ENCODE assay signal across 11 mouse cellular contexts in genomic region chr7:109525740-109526663, GRCm38 (mm10). TPM values are rescaled to one million over a fixed set of nuclear protein-coding genes. Genes with fewer than 3 reads are reported as not detected.
DNase-seq lines count a peak whose midpoint lies in the region; ATAC-seq and TF ChIP-seq lines count a peak whose summit lies in the region.
"Had no signal": no experiment of that assay in that cellular context is flagged by ENCODE, and none has a peak within 500 bp of the region (broad histone marks: within the 10 kb centered on the region; RNA-seq: fewer than 3 reads in every experiment).

No protein-coding gene starts in this region.

- no peak for ATAC-seq in limb, embryonic 12.5 days (ENCODE audit: insufficient number of reproducible peaks, insufficient read depth, low FRiP score, low TSS enrichment, low read depth)
- peak; percentile 16; the same call in 1 of the 2 replicates for ATAC-seq in intestine, embryonic 16.5 days
- ATAC-seq in liver, embryonic 13.5 days (ENCODE audit: low read depth): no peak
- ATAC-seq: Patski had no signal

- H3K4me1 ChIP-seq in cerebellum, adult 2 months (ENCODE audit: control insufficient read depth, insufficient read depth, low read length): peaks cover 10% of the 10 kb centered on the region; the same call in 1 of the 2 replicates
- H3K4me1 ChIP-seq in limb, embryonic 12.5 days (replicated peaks): peaks cover 4% of the 10 kb centered on the region
- peaks cover 3% of the 10 kb centered on the region for H3K4me1 ChIP-seq in limb, embryonic 10.5 days
- peaks cover 6% of the 10 kb centered on the region for H3K4me1 ChIP-seq in intestine, embryonic 16.5 days (ENCODE audit: control insufficient read depth, insufficient read depth, low read length)
- peaks cover 33% of the 10 kb centered on the region for H3K4me1 ChIP-seq in liver, embryonic 13.5 days (replicated peaks)

- no peaks in the 10 kb centered on the region for H3K9me3 ChIP-seq in limb, embryonic 12.5 days
- no peaks in the 10 kb centered on the region for H3K9me3 ChIP-seq in limb, embryonic 10.5 days (replicated peaks)
- H3K9me3 ChIP-seq in intestine, embryonic 16.5 days (ENCODE audit: control insufficient read depth, low read length): no peaks in the 10 kb centered on the region
- H3K9me3 ChIP-seq in liver, embryonic 13.5 days (replicated peaks): no peaks in the 10 kb centered on the region
- H3K9me3 ChIP-seq: hindbrain, embryonic 10.5 days had no signal

- no peak overlapping the region for H3K9ac ChIP-seq in limb, embryonic 12.5 days (replicated peaks)
- H3K9ac ChIP-seq in intestine, embryonic 16.5 days (ENCODE audit: low read depth, low read length): no peak overlapping the region
- no peak overlapping the region for H3K9ac ChIP-seq in liver, embryonic 13.5 days

- no peaks in the 10 kb centered on the region for H3K27me3 ChIP-seq in cerebellum, adult 2 months (ENCODE audit: control insufficient read depth, insufficient read depth, low read length)
- H3K27me3 ChIP-seq in limb, embryonic 12.5 days: no peaks in the 10 kb centered on the region
- no peaks in the 10 kb centered on the region for H3K27me3 ChIP-seq in limb, embryonic 10.5 days (ENCODE audit: low read depth, poor library complexity, severe bottlenecking)
- H3K27me3 ChIP-seq in intestine, embryonic 16.5 days (replicated peaks; ENCODE audit: control insufficient read depth, insufficient read depth, low read length): no peaks in the 10 kb centered on the region
- no peaks in the 10 kb centered on the region for H3K27me3 ChIP-seq in liver, embryonic 13.5 days
- H3K27me3 ChIP-seq: Patski had no signal

- no peak overlapping the region for H3K4me3 ChIP-seq in cerebellum, adult 2 months (replicated peaks; ENCODE audit: insufficient read depth, low read depth, low read length)
- H3K4me3 ChIP-seq in limb, embryonic 12.5 days (replicated peaks): no peak overlapping the region
- no peak overlapping the region for H3K4me3 ChIP-seq in limb, embryonic 10.5 days
- H3K4me3 ChIP-seq in intestine, embryonic 16.5 days (ENCODE audit: low read length): no peak overlapping the region
- H3K4me3 ChIP-seq in liver, embryonic 13.5 days (replicated peaks): no peak overlapping the region
- H3K4me3 ChIP-seq: hindbrain, embryonic 10.5 days had no signal

- peaks cover 92% of the 10 kb centered on the region for H3K36me3 ChIP-seq in limb, embryonic 12.5 days
- H3K36me3 ChIP-seq in limb, embryonic 10.5 days: peaks cover 91% of the 10 kb centered on the region
- peaks cover 24% of the 10 kb centered on the region for H3K36me3 ChIP-seq in intestine, embryonic 16.5 days (ENCODE audit: control insufficient read depth, insufficient read depth, low read length)
- H3K36me3 ChIP-seq in liver, embryonic 13.5 days: peaks cover 91% of the 10 kb centered on the region

- WGBS in cerebellum, adult 2 months: 44% methylated on average over 16 of the region's 16 CpGs
- WGBS in limb, embryonic 12.5 days: 68% methylated on average over 16 of the region's 16 CpGs
- 65% methylated on average over 16 of the region's 16 CpGs for WGBS in limb, embryonic 10.5 days
- 67% methylated on average over 16 of the region's 16 CpGs for WGBS in intestine, embryonic 16.5 days
- WGBS in liver, embryonic 13.5 days (ENCODE audit: insufficient replicate concordance): 67% methylated on average over 16 of the region's 16 CpGs

- peak overlapping the region; percentile 15 for H3K27ac ChIP-seq in cerebellum, adult 2 months (ENCODE audit: insufficient read depth, low read length)
- peak overlapping the region; percentile 42; the same call in 1 of the 2 replicates for H3K27ac ChIP-seq in limb, embryonic 12.5 days
- H3K27ac ChIP-seq in limb, embryonic 10.5 days: no peak overlapping the region
- H3K27ac ChIP-seq in intestine, embryonic 16.5 days (ENCODE audit: low read length): no peak overlapping the region
- peak overlapping the region; percentile 74 for H3K27ac ChIP-seq in liver, embryonic 13.5 days
- H3K27ac ChIP-seq: hindbrain, embryonic 10.5 days had no signal

- no peak for TF ChIP-seq CTCF in cerebellum, adult 2 months (IDR thresholded peaks at IDR 0.05; ENCODE audit: borderline replicate concordance, insufficient read depth, low read depth, low read length)

- no peak for TF ChIP-seq POLR2A in cerebellum, adult 2 months (IDR thresholded peaks at IDR 0.05; ENCODE audit: borderline replicate concordance, insufficient read depth, low read length)

- no peak for DNase-seq in cerebellum, adult 2 months
- DNase-seq in cerebellum, adult 9-10 months: no peak
- DNase-seq in limb, embryonic 10.5 days (ENCODE audit: low spot score): no peak
- DNase-seq in liver, embryonic 13.5 days: no peak
- no peak for DNase-seq in adrenal gland, adult 2 months
- DNase-seq in adrenal gland, adult 8-10 months: no peak

- H3K4me2 ChIP-seq in limb, embryonic 12.5 days: no peak overlapping the region
- H3K4me2 ChIP-seq in intestine, embryonic 16.5 days (ENCODE audit: low read depth, low read length): no peak overlapping the region
- H3K4me2 ChIP-seq in liver, embryonic 13.5 days: no peak overlapping the region

RNA-seq across cellular contexts. Expression of gene Rpl27a, which starts 7.1 kb away (rescaled TPM):
- 299 and 318 TPM in 2 replicates for polyA plus RNA-seq in cerebellum, adult 2 months (2012; rRNA removed)
- 137 and 139 TPM in 2 replicates for polyA plus RNA-seq in limb, embryonic 12.5 days (2016; fragmentation: Nextera tagmentation; extraction: Ambion mirVana)
- polyA plus RNA-seq in limb, embryonic 10.5 days (2016; fragmentation: Nextera tagmentation; extraction: Ambion mirVana): 130 and 159 TPM in 2 replicates
- 115 and 131 TPM in 2 replicates for polyA plus RNA-seq in intestine, embryonic 16.5 days (2015; fragmentation: Nextera tagmentation; extraction: Ambion mirVana)
- 112 and 118 TPM in 2 replicates for polyA plus RNA-seq in liver, embryonic 13.5 days (2015; fragmentation: Nextera tagmentation; extraction: Ambion mirVana)
- total RNA-seq in adrenal gland, adult 2 months (2021): 100 to 1,000 TPM; 240 to 258 TPM
- polyA plus RNA-seq in adrenal gland, adult 2 months (2012; rRNA removed): 245 and 268 TPM in 2 replicates
- 100 to 1,000 TPM; 217 to 234 (median 223) TPM for total RNA-seq in adrenal gland, adult 8-10 months (2022)

RNA-seq across cellular contexts. Expression of gene Trim66, which starts 18.1 kb away (rescaled TPM):
- 11.3 and 11.6 TPM in 2 replicates for polyA plus RNA-seq in cerebellum, adult 2 months (2012; rRNA removed)
- 0.04 TPM in 2 replicates for polyA plus RNA-seq in limb, embryonic 12.5 days (2016; fragmentation: Nextera tagmentation; extraction: Ambion mirVana)
- 0.03 and 0.05 TPM in 2 replicates for polyA plus RNA-seq in limb, embryonic 10.5 days (2016; fragmentation: Nextera tagmentation; extraction: Ambion mirVana)
- polyA plus RNA-seq in intestine, embryonic 16.5 days (2015; fragmentation: Nextera tagmentation; extraction: Ambion mirVana): 0.01 TPM in 1 of 2 replicates, not detected in the other
- 0.01 TPM in 2 replicates for polyA plus RNA-seq in liver, embryonic 13.5 days (2015; fragmentation: Nextera tagmentation; extraction: Ambion mirVana)
- total RNA-seq in adrenal gland, adult 2 months (2021): under 1 TPM; 0.23 to 0.24 TPM
- 0.17 and 0.21 TPM in 2 replicates for polyA plus RNA-seq in adrenal gland, adult 2 months (2012; rRNA removed)
- under 1 TPM; 0.17 to 0.42 (median 0.35) TPM for total RNA-seq in adrenal gland, adult 8-10 months (2022)
- total RNA-seq: megakaryocyte, adult 5-6 weeks had no signal

Comparison
In these comparisons a context has a peak if more than half of its experiments do, and no peak if none do; other contexts are left out.
1. H3K27ac ChIP-seq: peak in cerebellum, adult 2 months (single experiment), limb, embryonic 12.5 days (single experiment) and liver, embryonic 13.5 days (single experiment); none in limb, embryonic 10.5 days (single experiment) and intestine, embryonic 16.5 days (single experiment).
2. RNA of gene Trim66, which starts 18.1 kb away (polyA plus RNA-seq): 11.3 to 11.6 TPM in cerebellum, adult 2 months; 0.17 to 0.21 TPM in adrenal gland, adult 2 months, 0.03 to 0.05 TPM in limb, embryonic 10.5 days, 0.04 TPM in limb, embryonic 12.5 days, 0.01 TPM in intestine, embryonic 16.5 days and 0.01 TPM in liver, embryonic 13.5 days; every median in the first group is over 10 times any median in the second.